ENCODE assay signal across 8 mouse cellular contexts in genomic region chr8:95080381-95081341, GRCm38 (mm10). TPM values are rescaled to one million over a fixed set of nuclear protein-coding genes. Genes with fewer than 3 reads are reported as not detected.
A peak's percentile ranks its signal among the peaks of the same experiment; 100 is the strongest.
DNase-seq lines count a peak whose midpoint lies in the region; ATAC-seq and TF ChIP-seq lines count a peak whose summit lies in the region.

TSS of gene Katnb1 (plus strand) at chr8:95081186.

- TF ChIP-seq POLR2A in MEL (IDR thresholded peaks at IDR 0.05; ENCODE audit: control insufficient read depth in 1 of 2, insufficient read depth in 1 of 2, low read depth in 1 of 2, low read length in 2 of 2, poor library complexity in 1 of 2) = peak; percentile 63 to 86
- TF ChIP-seq POLR2A in cerebellum, adult 2 months (IDR thresholded peaks at IDR 0.05; ENCODE audit: borderline replicate concordance, insufficient read depth, low read length) = peak; percentile 90; the same call in 1 of the 2 replicates

- peak; percentile 100 for DNase-seq in MEL (ENCODE audit: low read depth, low spot score)
- DNase-seq in cerebellum, adult 2 months = peak; percentile 98 to 100
- peak; percentile 100 for DNase-seq in forebrain, postnatal 0 days
- peak; percentile 98 for DNase-seq in heart, postnatal 4 days
- peak; percentile 99 to 100 for DNase-seq in layer of hippocampus, adult 8-10 months (ENCODE audit: low spot score in 2 of 2)
- DNase-seq in ovary, adult 18-20 months (ENCODE audit: low spot score) = peak; percentile 99
- DNase-seq in thymus, postnatal 0 days (ENCODE audit: low spot score) = peak; percentile 100

- no peaks in the 10 kb centered on the region for H3K27me3 ChIP-seq in MEL (ENCODE audit: control insufficient read depth in 1 of 2, insufficient read depth in 2 of 2, low read length in 2 of 2)
- H3K27me3 ChIP-seq in cerebellum, adult 2 months (ENCODE audit: control insufficient read depth, insufficient read depth, low read length) = no peaks in the 10 kb centered on the region
- no peaks in the 10 kb centered on the region for H3K27me3 ChIP-seq in forebrain, postnatal 0 days (ENCODE audit: insufficient read depth, low read length)
- no peaks in the 10 kb centered on the region for H3K27me3 ChIP-seq in lung, embryonic 15.5 days

- peak; percentile 97 for ATAC-seq in forebrain, postnatal 0 days
- ATAC-seq in lung, embryonic 15.5 days (ENCODE audit: borderline replicate concordance, extremely low read depth, low FRiP score, low TSS enrichment) = peak; percentile 97

- H3K4me2 ChIP-seq in forebrain, postnatal 0 days (ENCODE audit: low read depth) = peak within 1 kb of the TSS; percentile 84
- peak within 1 kb of the TSS; percentile 89 for H3K4me2 ChIP-seq in lung, embryonic 15.5 days

- peak in 1 of 3 experiments; percentile 25; a peak in 2 of 6 replicates for TF ChIP-seq CTCF in MEL (IDR thresholded peaks at IDR 0.05 in 2 of 3, conservative IDR thresholded peaks at IDR 0.05 in 1 of 3; ENCODE audit: control insufficient read depth in 1 of 3, insufficient read depth in 1 of 3, low read depth in 2 of 3, low read length in 3 of 3, poor library complexity in 1 of 3, severe bottlenecking in 1 of 3)
- no peak for TF ChIP-seq CTCF in cerebellum, adult 2 months (IDR thresholded peaks at IDR 0.05; ENCODE audit: borderline replicate concordance, insufficient read depth, low read depth, low read length)
- TF ChIP-seq CTCF in forebrain, postnatal 0 days (IDR thresholded peaks at IDR 0.05; ENCODE audit: low read depth) = no peak

- peak within 1 kb of the TSS; percentile 80 for H3K9ac ChIP-seq in MEL (ENCODE audit: control insufficient read depth, low read depth, low read length, poor library complexity, severe bottlenecking)
- H3K9ac ChIP-seq in forebrain, postnatal 0 days = peak within 1 kb of the TSS; percentile 78
- peak within 1 kb of the TSS; percentile 79 for H3K9ac ChIP-seq in lung, embryonic 15.5 days

- no peak for TF ChIP-seq EP300 in MEL (IDR thresholded peaks at IDR 0.05; ENCODE audit: low read depth in 1 of 2, low read length in 2 of 2)

- H3K9me3 ChIP-seq in MEL (replicated peaks; ENCODE audit: insufficient read depth, low read length) = no peaks in the 10 kb centered on the region
- no peaks in the 10 kb centered on the region for H3K9me3 ChIP-seq in forebrain, postnatal 0 days (ENCODE audit: low read length)
- no peaks in the 10 kb centered on the region for H3K9me3 ChIP-seq in lung, embryonic 15.5 days

- peak within 1 kb of the TSS; percentile 65 for H3K27ac ChIP-seq in MEL (ENCODE audit: control insufficient read depth, low read depth, low read length)
- H3K27ac ChIP-seq in cerebellum, adult 2 months (ENCODE audit: insufficient read depth, low read length) = peak within 1 kb of the TSS; percentile 61
- peak within 1 kb of the TSS; percentile 85 for H3K27ac ChIP-seq in forebrain, postnatal 0 days (ENCODE audit: low read depth, low read length)
- H3K27ac ChIP-seq in lung, embryonic 15.5 days = peak within 1 kb of the TSS; percentile 75

- H3K79me2 ChIP-seq in MEL (ENCODE audit: control insufficient read depth, insufficient read depth, low read length, poor library complexity) = no peaks in the 10 kb centered on the region; the same call in 1 of the 2 replicates

- TF ChIP-seq RAD21 in MEL (IDR thresholded peaks at IDR 0.05; ENCODE audit: low read depth, low read length) = no peak

- peak within 1 kb of the TSS; percentile 80 to 84 for H3K4me3 ChIP-seq in MEL (ENCODE audit: control insufficient read depth in 1 of 2, insufficient read depth in 1 of 2, low read depth in 2 of 2, low read length in 2 of 2)
- peak within 1 kb of the TSS; percentile 99 for H3K4me3 ChIP-seq in cerebellum, adult 2 months (replicated peaks; ENCODE audit: insufficient read depth, low read depth, low read length)
- peak within 1 kb of the TSS; percentile 77 for H3K4me3 ChIP-seq in forebrain, postnatal 0 days (ENCODE audit: low read depth, low read length)
- peak within 1 kb of the TSS; percentile 94 for H3K4me3 ChIP-seq in lung, embryonic 15.5 days

- H3K4me1 ChIP-seq in MEL (ENCODE audit: control insufficient read depth in 1 of 2, insufficient read depth in 2 of 2, low read length in 2 of 2) = peaks cover 4 to 14% of the 10 kb centered on the region in 2 experiments
- H3K4me1 ChIP-seq in cerebellum, adult 2 months (ENCODE audit: control insufficient read depth, insufficient read depth, low read length) = peaks cover 27% of the 10 kb centered on the region
- H3K4me1 ChIP-seq in forebrain, postnatal 0 days (ENCODE audit: insufficient read depth) = peaks cover 7% of the 10 kb centered on the region; the same call in 1 of the 2 replicates
- peaks cover 9% of the 10 kb centered on the region for H3K4me1 ChIP-seq in lung, embryonic 15.5 days

- H3K36me3 ChIP-seq in MEL (ENCODE audit: control insufficient read depth in 1 of 2, insufficient read depth in 2 of 2, low read length in 2 of 2) = peaks cover 0 to 2% of the 10 kb centered on the region in 2 experiments; a peak in 2 of 4 replicates
- peaks cover 16% of the 10 kb centered on the region for H3K36me3 ChIP-seq in forebrain, postnatal 0 days (ENCODE audit: insufficient read depth)
- H3K36me3 ChIP-seq in lung, embryonic 15.5 days = no peaks in the 10 kb centered on the region

- WGBS in cerebellum, adult 2 months = under 1% methylated on average over 47 of the region's 47 CpGs
- WGBS in forebrain, postnatal 0 days = under 1% methylated on average over 47 of the region's 47 CpGs
- 1% methylated on average over 47 of the region's 47 CpGs for WGBS in lung, embryonic 15.5 days

TF ChIP-seq in MEL, 35 proteins besides CTCF, POLR2A, EP300 and RAD21 (continues in another document):
- TF ChIP-seq GATA1 (IDR thresholded peaks at IDR 0.05; ENCODE audit: low read depth, low read length) (peak; percentile 64), ZKSCAN1 (IDR thresholded peaks at IDR 0.05; ENCODE audit: low read depth, low read length) (no peak), MAFK (IDR thresholded peaks at IDR 0.05; ENCODE audit: borderline replicate concordance, low read depth, low read length) (no peak), JUND (IDR thresholded peaks at IDR 0.05; ENCODE audit: low read depth, low read length) (no peak), MEF2A (IDR thresholded peaks at IDR 0.05; ENCODE audit: extremely low read depth, insufficient replicate concordance, low read depth, low read length, poor library complexity, severe bottlenecking) (no peak), POLR2AphosphoS5 (IDR thresholded peaks at IDR 0.05; ENCODE audit: borderline replicate concordance, low read depth, low read length) (0 out of 2 replicates have a peak, but pooled peaks have one; percentile 56), USF2 (IDR thresholded peaks at IDR 0.05; ENCODE audit: borderline replicate concordance in 1 of 2, insufficient read depth in 1 of 2, low read depth in 1 of 2, low read length in 2 of 2) (no peak), GABPA (IDR thresholded peaks at IDR 0.05; ENCODE audit: low read depth, low read length) (no peak; the same call in 1 of the 2 replicates), MYC (IDR thresholded peaks at IDR 0.05; ENCODE audit: low read depth, low read length) (0 out of 2 replicates have a peak, but pooled peaks have one; percentile 51), ETS1 (IDR thresholded peaks at IDR 0.05; ENCODE audit: low read depth, low read length) (no peak), TBP (IDR thresholded peaks at IDR 0.05; ENCODE audit: low read depth, low read length) (peak; percentile 79), MAX (IDR thresholded peaks at IDR 0.05; ENCODE audit: low read length) (no peak; the same call in 1 of the 2 replicates), CHD2 (IDR thresholded peaks at IDR 0.05; ENCODE audit: low read length) (peak; percentile 96), HCFC1 (IDR thresholded peaks at IDR 0.05; ENCODE audit: low read depth, low read length) (peak; percentile 95), POLR2AphosphoS2 (IDR thresholded peaks at IDR 0.05; ENCODE audit: low read length) (peak; percentile 86), CHD1 (IDR thresholded peaks at IDR 0.05; ENCODE audit: low read depth, low read length) (no peak; the same call in 1 of the 2 replicates), MAZ (IDR thresholded peaks at IDR 0.05; ENCODE audit: low read depth, low read length) (no peak; the same call in none of the 2 replicates), TCF12 (IDR thresholded peaks at IDR 0.05; ENCODE audit: low read depth, low read length) (peak; percentile 73), MXI1 (IDR thresholded peaks at IDR 0.05; ENCODE audit: low read depth, low read length) (peak; percentile 69), ZC3H11A (IDR thresholded peaks at IDR 0.05; ENCODE audit: low read depth, low read length) (no peak), NRF1 (IDR thresholded peaks at IDR 0.05; ENCODE audit: insufficient read depth, low read depth, low read length, poor library complexity, severe bottlenecking) (peak; percentile 60; the same call in 1 of the 2 replicates), ELF1 (IDR thresholded peaks at IDR 0.05; ENCODE audit: low read depth, low read length) (peak; percentile 97), NELFE (IDR thresholded peaks at IDR 0.05; ENCODE audit: low read depth, low read length) (peak; percentile 92), KAT2A (conservative IDR thresholded peaks at IDR 0.05; ENCODE audit: low read depth, low read length) (peak; percentile 98), BHLHE40 (IDR thresholded peaks at IDR 0.05; ENCODE audit: borderline replicate concordance, low read depth, low read length) (no peak), SIN3A (IDR thresholded peaks at IDR 0.05; ENCODE audit: low read length) (peak; percentile 91), ZMIZ1 (IDR thresholded peaks at IDR 0.05; ENCODE audit: low read depth, low read length) (no peak), USF1 (IDR thresholded peaks at IDR 0.05; ENCODE audit: low read depth, low read length) (no peak), MYB (IDR thresholded peaks at IDR 0.05; ENCODE audit: low read depth, low read length) (no peak), E2F4 (IDR thresholded peaks at IDR 0.05; ENCODE audit: borderline replicate concordance, low read depth, low read length) (peak; percentile 83; the same call in 1 of the 2 replicates)

RNA-seq across cellular contexts. Expression of gene Katnb1, which starts in this region (rescaled TPM):
- total RNA-seq in MEL (2012; rRNA removed) = 13.6 and 14.2 TPM in 2 replicates
- 10 to 100 TPM in 1 of 2 experiments, not detected in 1; 23.8 TPM for polyA plus RNA-seq in MEL (2012; ENCODE audit: insufficient read depth in 1 of 2, insufficient read length in 2 of 2, low read depth in 1 of 2, low replicate concordance in 2 of 2, missing spikeins in 1 of 2)
- polyA plus RNA-seq in cerebellum, adult 2 months (2012; rRNA removed) = 53.0 and 54.0 TPM in 2 replicates
- 43.9 and 50.6 TPM in 2 replicates for total RNA-seq in forebrain, postnatal 0 days (2014; rRNA removed)
- polyA plus RNA-seq in forebrain, postnatal 0 days (2015; fragmentation: Nextera tagmentation; extraction: Ambion mirVana) = 44.7 and 49.5 TPM in 2 replicates
- 10 to 100 TPM; 13.0 to 15.0 TPM for total RNA-seq in heart, postnatal 4 days (2021)
- total RNA-seq in layer of hippocampus, adult 8-10 months (2022) = 10 to 100 TPM; 41.0 to 47.8 (median 43.0) TPM
- 19.4 and 22.6 TPM in 2 replicates for polyA plus RNA-seq in lung, embryonic 15.5 days (2015; fragmentation: Nextera tagmentation; extraction: Ambion mirVana)
- polyA plus RNA-seq in thymus, postnatal 0 days (2015; fragmentation: Nextera tagmentation; extraction: Ambion mirVana) = 20.1 and 20.3 TPM in 2 replicates

Comparison
In these comparisons a context has a peak if more than half of its experiments do, and no peak if none do; other contexts are left out.
1. Peak in every context shown above with its lines: DNase-seq, ATAC-seq, H3K4me3 ChIP-seq and H3K27ac ChIP-seq.